Mouse (Mus musculus) myocyte (in vitro differentiated cells): ENCODE measurements at regions not wholly inside any gene's neighbourhood (a gene's known extent, or its start where the extent isn't known, plus 50 kb on each side); places are given as distances from the start of the nearest gene placed in this dataset.

Experiments
- MYOD1 ChIP-seq, 3 experiments: IDR thresholded peaks; one replicate each; pipeline ENCODE4 v1.6.1; 2011; ENCODE audit warnings: control low read depth in 2 of 3, low read depth in 2 of 3, mild to moderate bottlenecking in 2 of 3, moderate library complexity in 1 of 3; ENCODE audit not compliant: insufficient read length in 2 of 3, control insufficient read depth in 1 of 3
- POLR2A ChIP-seq: IDR thresholded peaks from one replicate; pipeline ENCODE4 v1.6.1; 2011; ENCODE audit warnings: low read depth, mild to moderate bottlenecking, control low read depth, moderate library complexity; ENCODE audit not compliant: insufficient read length
- POLR2AphosphoS2 ChIP-seq: IDR thresholded peaks from one replicate; pipeline ENCODE4 v1.6.1; 2011; ENCODE audit warnings: low read depth, control low read depth; ENCODE audit not compliant: insufficient read length
- TCF12 ChIP-seq: IDR thresholded peaks from one replicate; pipeline ENCODE4 v1.6.1; 2011; ENCODE audit warnings: mild to moderate bottlenecking, control low read depth; ENCODE audit not compliant: poor library complexity, insufficient read depth, severe bottlenecking
- USF1 ChIP-seq: IDR thresholded peaks from one replicate; pipeline ENCODE4 v1.6.1; 2011; ENCODE audit warnings: low read depth, mild to moderate bottlenecking, control low read depth, moderate library complexity

GRCm38 (mm10) chr10:114265927-114266326 is 536.2 kb downstream of the Trhde start:
- TF ChIP-seq POLR2A (no peak), USF1 (no peak), TCF12 (no peak), POLR2AphosphoS2 (no peak), MYOD1 (IDR thresholded peaks at IDR 0.05; ENCODE audit: control insufficient read depth in 1 of 3, insufficient read length in 2 of 3, low read depth in 2 of 3) (no peak)
